Mouse (Mus musculus): ENCODE results near the gene Slc22a4.

GRCm38 (mm10) chr11:53975559-53975958 lies 52.3 kb downstream of the Slc22a4 start:
- TF ChIP-seq CTCF (IDR thresholded peaks at IDR 0.05; ENCODE audit: extremely low read depth, insufficient read depth, insufficient read length, insufficient replicate concordance) (no peak), POLR2A (IDR thresholded peaks at IDR 0.05; ENCODE audit: low read depth, low read length) (no peak)
